Mouse (Mus musculus): ENCODE results near the gene Sipa1l1. TPM values are rescaled to one million over a fixed set of nuclear protein-coding genes. Genes with fewer than 3 reads are reported as not detected.

Sipa1l1 gene
- polyA plus RNA-seq, 1 experiment from 2014 or later = 11.3 TPM

DNA sequence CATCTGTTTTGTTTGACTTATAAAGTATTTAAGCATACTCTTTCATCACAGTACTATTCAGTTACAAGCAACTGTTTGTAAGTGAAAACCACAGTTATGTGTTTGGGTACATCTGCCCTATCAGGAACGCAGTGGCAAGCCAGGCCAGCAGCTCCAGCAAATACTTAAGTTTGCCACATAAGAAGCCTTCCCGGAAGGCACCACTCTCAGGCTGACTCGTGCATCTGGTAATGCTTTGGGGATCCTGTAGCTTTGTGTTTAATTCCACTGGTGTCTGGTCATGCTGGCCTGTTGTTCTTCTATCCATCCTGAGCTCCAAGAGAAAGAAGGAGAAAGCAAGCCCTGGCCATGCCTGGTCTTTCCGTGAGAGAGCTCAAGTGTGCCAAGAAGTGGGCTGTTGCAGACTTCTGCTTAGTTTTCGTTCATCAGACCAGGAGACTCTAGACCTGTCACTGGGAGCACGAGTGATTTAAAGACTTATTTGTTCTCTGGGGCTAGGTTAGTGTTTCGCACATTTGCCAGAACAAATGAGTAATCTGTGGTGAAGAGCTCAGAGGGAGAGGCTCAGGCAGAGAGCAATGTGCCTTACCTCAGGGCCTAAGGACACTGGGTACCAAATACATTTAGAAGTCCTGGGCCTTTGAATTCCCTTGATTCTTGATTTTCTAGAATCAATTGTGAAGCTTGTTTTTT lies 153.8 kb downstream of the Sipa1l1 start:
- Histone ChIP-seq H3K79me2 (ENCODE audit: inconsistent target) (no peaks in the 10 kb centered on the region), H3K4me3 (ENCODE audit: inconsistent target) (no peak overlapping the region), H3K36me3 (ENCODE audit: inconsistent target) (no peaks in the 10 kb centered on the region), H3K27ac (no peak overlapping the region)
- WGBS (ENCODE audit: missing documents) = 87% methylated on average over 7 of the region's 7 CpGs

GRCm38 (mm10) chr12:82324621-82325020 lies 155.5 kb downstream of the Sipa1l1 start:
- WGBS (ENCODE audit: missing documents) = 92% methylated on average over 5 of the region's 5 CpGs
- Histone ChIP-seq H3K36me3 (ENCODE audit: inconsistent target) (no peaks in the 10 kb centered on the region), H3K79me2 (ENCODE audit: inconsistent target) (no peaks in the 10 kb centered on the region), H3K4me3 (ENCODE audit: inconsistent target) (no peak overlapping the region), H3K27ac (no peak overlapping the region)

DNA sequence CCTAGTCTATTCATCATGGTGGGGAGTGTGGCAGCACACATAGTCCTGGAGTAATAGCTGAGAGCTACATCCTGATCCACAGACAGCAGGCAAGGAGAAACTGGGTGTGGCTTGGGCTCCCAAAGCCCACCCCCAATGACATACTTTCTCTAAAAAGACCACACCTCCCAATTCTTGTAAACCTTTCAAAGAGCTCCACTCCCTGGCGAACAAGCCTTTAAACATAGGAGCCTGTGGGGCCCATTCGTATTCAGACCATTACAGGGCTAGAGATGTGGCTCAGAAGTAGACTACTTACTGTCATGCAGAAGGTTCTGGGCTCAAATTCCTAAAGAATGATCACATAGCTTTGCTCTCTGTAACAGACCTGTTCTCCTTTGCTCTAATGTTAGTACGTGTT lies 156.4 kb downstream of the Sipa1l1 start:
- Histone ChIP-seq H3K27ac (no peak overlapping the region), H3K79me2 (ENCODE audit: inconsistent target) (no peaks in the 10 kb centered on the region), H3K4me3 (ENCODE audit: inconsistent target) (no peak overlapping the region), H3K36me3 (ENCODE audit: inconsistent target) (no peaks in the 10 kb centered on the region)
- 89% methylated on average over 3 of the region's 3 CpGs for WGBS (ENCODE audit: missing documents)

- Histone ChIP-seq H3K4me3 (ENCODE audit: inconsistent target) (no peak overlapping the region), H3K79me2 (ENCODE audit: inconsistent target) (no peaks in the 10 kb centered on the region), H3K27ac (no peak overlapping the region), H3K36me3 (ENCODE audit: inconsistent target) (no peaks in the 10 kb centered on the region)
- 63% methylated on average over 8 of the region's 8 CpGs for WGBS (ENCODE audit: missing documents)
These were observed 157.3 kb downstream of the Sipa1l1 start for GRCm38 (mm10) chr12:82326438-82326837.

GRCm38 (mm10) chr12:82328112-82328511 lies 159.0 kb downstream of the Sipa1l1 start:
- WGBS (ENCODE audit: missing documents) = 100% methylated on average over 1 of the region's 1 CpGs
- Histone ChIP-seq H3K79me2 (ENCODE audit: inconsistent target) (no peaks in the 10 kb centered on the region), H3K36me3 (ENCODE audit: inconsistent target) (no peaks in the 10 kb centered on the region), H3K4me3 (ENCODE audit: inconsistent target) (no peak overlapping the region), H3K27ac (no peak overlapping the region)

- Histone ChIP-seq H3K36me3 (ENCODE audit: inconsistent target) (no peaks in the 10 kb centered on the region), H3K4me3 (ENCODE audit: inconsistent target) (no peak overlapping the region), H3K27ac (no peak overlapping the region), H3K79me2 (ENCODE audit: inconsistent target) (no peaks in the 10 kb centered on the region)
- WGBS (ENCODE audit: missing documents) = 96% methylated on average over 12 of the region's 12 CpGs
These were observed 163.9 kb downstream of the Sipa1l1 start for GRCm38 (mm10) chr12:82332836-82333614.

DNA sequence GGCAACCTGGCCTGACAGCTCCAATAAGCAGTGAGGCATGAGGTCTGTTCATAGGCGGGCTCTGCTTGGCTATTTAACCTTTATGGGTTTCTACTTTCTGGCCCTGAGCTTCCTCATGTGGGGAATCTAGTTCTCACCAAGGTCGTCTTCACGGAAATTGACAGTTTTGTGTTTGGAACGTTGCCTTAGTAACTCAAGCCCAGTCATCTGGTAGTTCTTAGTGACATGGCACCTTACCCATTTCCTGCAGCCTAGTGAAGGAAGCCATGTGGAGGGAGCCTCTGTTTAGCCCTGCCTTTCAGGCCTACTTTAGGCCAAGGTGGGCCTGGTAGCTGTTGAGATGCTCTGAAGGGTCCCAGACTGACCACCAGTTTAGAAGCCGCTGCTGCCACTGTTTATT lies 164.9 kb downstream of the Sipa1l1 start:
- Histone ChIP-seq H3K36me3 (ENCODE audit: inconsistent target) (no peaks in the 10 kb centered on the region), H3K27ac (no peak overlapping the region), H3K4me3 (ENCODE audit: inconsistent target) (no peak overlapping the region), H3K79me2 (ENCODE audit: inconsistent target) (no peaks in the 10 kb centered on the region)
- 86% methylated on average over 5 of the region's 5 CpGs for WGBS (ENCODE audit: missing documents)

- H3K36me3 ChIP-seq (ENCODE audit: inconsistent target) = no peaks in the 10 kb centered on the region
- 68% methylated on average over 4 of the region's 4 CpGs for WGBS (ENCODE audit: missing documents)
- no peak overlapping the region for H3K27ac ChIP-seq
- no peaks in the 10 kb centered on the region for H3K79me2 ChIP-seq (ENCODE audit: inconsistent target)
- H3K4me3 ChIP-seq (ENCODE audit: inconsistent target) = no peak overlapping the region
These were observed 165.4 kb downstream of the Sipa1l1 start for GRCm38 (mm10) chr12:82334550-82334949.

GRCm38 (mm10) chr12:82335095-82335494 lies 166.0 kb downstream of the Sipa1l1 start:
- Histone ChIP-seq H3K27ac (no peak overlapping the region), H3K4me3 (ENCODE audit: inconsistent target) (no peak overlapping the region)

DNA sequence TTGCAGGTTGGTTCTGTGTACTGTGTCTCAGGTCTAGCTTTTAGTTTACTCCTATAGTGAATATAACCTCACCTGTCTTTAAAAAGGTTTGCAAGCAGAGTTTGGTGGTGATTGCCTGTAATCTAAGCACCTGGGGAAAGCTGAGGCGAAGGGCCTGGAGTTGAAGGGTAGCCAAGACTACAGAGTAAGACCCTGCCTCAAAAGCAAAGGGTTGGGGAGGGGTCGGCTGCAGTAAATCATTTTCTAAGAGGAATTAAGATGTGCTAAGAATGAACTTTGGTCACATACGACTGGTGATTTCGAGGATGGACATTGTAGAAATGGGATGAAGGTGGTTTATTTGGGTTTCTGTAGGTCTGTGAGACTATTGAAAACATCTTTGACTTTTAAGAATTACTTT lies 169.4 kb downstream of the Sipa1l1 start:
- Histone ChIP-seq H3K27ac (no peak overlapping the region), H3K79me2 (ENCODE audit: inconsistent target) (no peaks in the 10 kb centered on the region), H3K4me3 (ENCODE audit: inconsistent target) (no peak overlapping the region), H3K36me3 (ENCODE audit: inconsistent target) (no peaks in the 10 kb centered on the region)
- 97% methylated on average over 4 of the region's 4 CpGs for WGBS (ENCODE audit: missing documents)

More at GRCm38 (mm10) chr12:82335095-82335494, 166.0 kb downstream of the Sipa1l1 start:
- 50% methylated on average over 1 of the region's 1 CpGs for WGBS (ENCODE audit: missing documents)
- no peaks in the 10 kb centered on the region for H3K79me2 ChIP-seq (ENCODE audit: inconsistent target)
- H3K36me3 ChIP-seq (ENCODE audit: inconsistent target) = no peaks in the 10 kb centered on the region

GRCm38 (mm10) chr12:82339221-82339861 lies 170.2 kb downstream of the Sipa1l1 start:
- 55% methylated on average over 18 of the region's 18 CpGs for WGBS (ENCODE audit: missing documents)
- H3K79me2 ChIP-seq (ENCODE audit: inconsistent target) = no peaks in the 10 kb centered on the region
- H3K36me3 ChIP-seq (ENCODE audit: inconsistent target) = no peaks in the 10 kb centered on the region
- no peak overlapping the region for H3K4me3 ChIP-seq (ENCODE audit: inconsistent target)
- no peak overlapping the region for H3K27ac ChIP-seq

- Histone ChIP-seq H3K36me3 (ENCODE audit: inconsistent target) (no peaks in the 10 kb centered on the region), H3K27ac (no peak overlapping the region), H3K79me2 (ENCODE audit: inconsistent target) (no peaks in the 10 kb centered on the region), H3K4me3 (ENCODE audit: inconsistent target) (no peak overlapping the region)
- WGBS (ENCODE audit: missing documents) = 62% methylated on average over 6 of the region's 6 CpGs
These were observed 171.2 kb downstream of the Sipa1l1 start for GRCm38 (mm10) chr12:82340196-82340918.

DNA sequence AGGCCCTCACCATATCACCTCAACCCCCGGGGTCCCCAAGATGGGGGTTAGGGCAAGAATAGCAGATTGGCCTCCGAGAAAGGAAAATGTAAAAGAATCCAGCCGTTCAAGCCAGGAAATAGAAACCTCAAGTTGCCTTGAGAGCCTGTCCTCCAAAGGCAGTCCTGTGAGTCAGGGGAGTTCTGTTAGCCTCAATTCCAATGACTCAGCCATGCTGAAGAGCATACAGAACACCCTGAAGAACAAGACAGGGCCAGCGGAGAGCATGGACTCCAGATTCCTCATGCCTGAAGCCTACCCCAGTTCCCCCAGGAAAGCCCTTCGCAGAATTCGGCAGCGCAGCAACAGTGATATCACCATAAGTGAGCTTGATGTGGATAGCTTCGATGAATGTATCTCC lies 172.1 kb downstream of the Sipa1l1 start:
- H3K4me3 ChIP-seq (ENCODE audit: inconsistent target) = no peak overlapping the region
- no peaks in the 10 kb centered on the region for H3K36me3 ChIP-seq (ENCODE audit: inconsistent target)

GRCm38 (mm10) chr12:82341696-82342095 lies 172.6 kb downstream of the Sipa1l1 start:
- Histone ChIP-seq H3K27ac (no peak overlapping the region), H3K4me3 (ENCODE audit: inconsistent target) (no peak overlapping the region), H3K36me3 (ENCODE audit: inconsistent target) (no peaks in the 10 kb centered on the region), H3K79me2 (ENCODE audit: inconsistent target) (no peaks in the 10 kb centered on the region)
- 89% methylated on average over 9 of the region's 9 CpGs for WGBS (ENCODE audit: missing documents)

More for the DNA sequence above, 172.1 kb downstream of the Sipa1l1 start:
- no peaks in the 10 kb centered on the region for H3K79me2 ChIP-seq (ENCODE audit: inconsistent target)
- WGBS (ENCODE audit: missing documents) = 94% methylated on average over 7 of the region's 8 CpGs
- no peak overlapping the region for H3K27ac ChIP-seq
